ENCODE assay signal across 22 mouse cellular contexts in the genomic region with DNA sequence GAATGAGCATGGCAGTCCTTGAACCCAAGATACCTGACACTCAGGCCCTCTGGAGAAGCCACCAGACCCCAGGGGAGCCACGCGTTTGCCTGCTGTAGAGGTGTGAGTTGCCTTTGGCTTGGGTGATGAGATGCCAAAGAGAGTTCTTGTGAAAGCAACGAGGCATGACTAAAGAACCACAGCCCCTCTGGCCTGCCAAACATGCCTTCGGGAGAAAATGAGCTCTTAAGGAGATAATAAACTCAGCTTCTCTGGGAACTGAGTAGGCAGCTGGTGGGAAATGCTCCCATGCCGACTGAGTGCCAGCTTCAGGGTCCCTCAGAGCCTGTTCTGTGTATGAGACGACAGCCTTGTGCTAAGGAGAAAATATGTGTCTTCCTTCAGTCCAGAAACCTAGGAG.
DNase-seq lines count a peak whose midpoint lies in the region; ATAC-seq lines count a peak whose summit lies in the region.
"Had no signal": no experiment of that assay in that cellular context is flagged by ENCODE, and none has a peak within 500 bp of the region (broad histone marks: within the 10 kb centered on the region; RNA-seq: fewer than 3 reads in every experiment).

No protein-coding gene starts in this region.

- H3K4me2 ChIP-seq in forebrain, embryonic 14.5 days (ENCODE audit: low read length) = no peak overlapping the region
- no peak overlapping the region for H3K4me2 ChIP-seq in forebrain, embryonic 12.5 days
- H3K4me2 ChIP-seq in hindbrain, embryonic 15.5 days = no peak overlapping the region
- H3K4me2 ChIP-seq in hindbrain, embryonic 16.5 days (ENCODE audit: low read length) = no peak overlapping the region
- H3K4me2 ChIP-seq: embryonic facial prominence, embryonic 13.5 days; heart, embryonic 11.5 days; hindbrain, embryonic 13.5 days; kidney, embryonic 15.5 days; liver, embryonic 12.5 days had no signal

- no peak for ATAC-seq in forebrain, embryonic 14.5 days
- ATAC-seq in forebrain, embryonic 12.5 days (ENCODE audit: low FRiP score) = no peak
- 0 out of 2 replicates have a peak, but pooled peaks have one; percentile 15 for ATAC-seq in hindbrain, embryonic 15.5 days (ENCODE audit: low FRiP score, low read depth)
- ATAC-seq in hindbrain, embryonic 16.5 days = no peak
- no peak for ATAC-seq in activated CD4-positive, CD25-positive, alpha-beta regulatory T cell, adult 4 months
- ATAC-seq: liver, embryonic 12.5 days; liver, postnatal 0 days had no signal

- peak; percentile 28 for DNase-seq in forebrain, embryonic 14.5 days (ENCODE audit: low spot score)
- peak; percentile 36 to 39 for DNase-seq in right cerebral cortex, postnatal 10 days (ENCODE audit: low spot score in 2 of 2)
- DNase-seq in right cerebral cortex, adult 18-20 months = no peak
- DNase-seq: adrenal gland, adult 2 months; adrenal gland, postnatal 36 days; cerebellum, adult 2 months; gastrocnemius, postnatal 14 days; heart, postnatal 36 days; kidney, adult 18-20 months; kidney, postnatal 25 days; liver, postnatal 0 days; lung, postnatal 36 days; midbrain, embryonic 14.5 days had no signal

- H3K27me3 ChIP-seq in forebrain, embryonic 14.5 days (replicated peaks; ENCODE audit: control insufficient read depth, insufficient read depth, low read length) = no peaks in the 10 kb centered on the region
- no peaks in the 10 kb centered on the region for H3K27me3 ChIP-seq in forebrain, embryonic 12.5 days
- no peaks in the 10 kb centered on the region for H3K27me3 ChIP-seq in hindbrain, embryonic 15.5 days
- no peaks in the 10 kb centered on the region for H3K27me3 ChIP-seq in hindbrain, embryonic 16.5 days (replicated peaks; ENCODE audit: control insufficient read depth, insufficient read depth, low read length)
- H3K27me3 ChIP-seq: embryonic facial prominence, embryonic 13.5 days; hindbrain, embryonic 13.5 days; kidney, embryonic 15.5 days; liver, embryonic 12.5 days had no signal

- no peaks in the 10 kb centered on the region for H3K9me3 ChIP-seq in forebrain, embryonic 14.5 days (replicated peaks; ENCODE audit: control insufficient read depth, low read length)
- no peaks in the 10 kb centered on the region for H3K9me3 ChIP-seq in forebrain, embryonic 12.5 days
- no peaks in the 10 kb centered on the region for H3K9me3 ChIP-seq in hindbrain, embryonic 15.5 days
- H3K9me3 ChIP-seq in hindbrain, embryonic 16.5 days (ENCODE audit: control insufficient read depth, low read length) = no peaks in the 10 kb centered on the region
- H3K9me3 ChIP-seq: embryonic facial prominence, embryonic 13.5 days; hindbrain, embryonic 13.5 days; kidney, embryonic 15.5 days; liver, embryonic 12.5 days had no signal

- H3K36me3 ChIP-seq in forebrain, embryonic 14.5 days (ENCODE audit: control insufficient read depth, insufficient read depth, low read length) = no peaks in the 10 kb centered on the region
- no peaks in the 10 kb centered on the region for H3K36me3 ChIP-seq in forebrain, embryonic 12.5 days (replicated peaks)
- no peaks in the 10 kb centered on the region for H3K36me3 ChIP-seq in hindbrain, embryonic 15.5 days
- no peaks in the 10 kb centered on the region for H3K36me3 ChIP-seq in hindbrain, embryonic 16.5 days (ENCODE audit: control insufficient read depth, insufficient read depth, low read length)
- H3K36me3 ChIP-seq: embryonic facial prominence, embryonic 13.5 days; hindbrain, embryonic 13.5 days; kidney, embryonic 15.5 days; liver, embryonic 12.5 days had no signal

- H3K4me1 ChIP-seq in forebrain, embryonic 14.5 days (ENCODE audit: control insufficient read depth, insufficient read depth, low read length) = no peaks in the 10 kb centered on the region
- H3K4me1 ChIP-seq in forebrain, embryonic 12.5 days = no peaks in the 10 kb centered on the region
- no peaks in the 10 kb centered on the region for H3K4me1 ChIP-seq in hindbrain, embryonic 15.5 days (replicated peaks)
- no peaks in the 10 kb centered on the region for H3K4me1 ChIP-seq in hindbrain, embryonic 16.5 days (ENCODE audit: control insufficient read depth, insufficient read depth, low read depth, low read length)
- H3K4me1 ChIP-seq: embryonic facial prominence, embryonic 13.5 days; hindbrain, embryonic 13.5 days; kidney, embryonic 15.5 days; liver, embryonic 12.5 days had no signal

- no peak overlapping the region for H3K4me3 ChIP-seq in forebrain, embryonic 14.5 days (ENCODE audit: low read depth, low read length)
- no peak overlapping the region for H3K4me3 ChIP-seq in forebrain, embryonic 12.5 days (replicated peaks)
- H3K4me3 ChIP-seq in hindbrain, embryonic 15.5 days = no peak overlapping the region
- no peak overlapping the region for H3K4me3 ChIP-seq in hindbrain, embryonic 16.5 days (ENCODE audit: low read length)
- H3K4me3 ChIP-seq: embryonic facial prominence, embryonic 13.5 days; hindbrain, embryonic 13.5 days; kidney, embryonic 15.5 days; liver, embryonic 12.5 days had no signal

- H3K9ac ChIP-seq in forebrain, embryonic 14.5 days (ENCODE audit: low read length) = no peak overlapping the region
- no peak overlapping the region for H3K9ac ChIP-seq in forebrain, embryonic 12.5 days
- no peak overlapping the region for H3K9ac ChIP-seq in hindbrain, embryonic 15.5 days
- H3K9ac ChIP-seq in hindbrain, embryonic 16.5 days (ENCODE audit: low read depth, low read length) = no peak overlapping the region
- H3K9ac ChIP-seq: embryonic facial prominence, embryonic 13.5 days; hindbrain, embryonic 13.5 days; kidney, embryonic 15.5 days; liver, embryonic 12.5 days; liver, postnatal 0 days had no signal

- no peak overlapping the region for H3K27ac ChIP-seq in forebrain, embryonic 14.5 days (ENCODE audit: low read depth, low read length)
- no peak overlapping the region for H3K27ac ChIP-seq in forebrain, embryonic 12.5 days
- no peak overlapping the region for H3K27ac ChIP-seq in hindbrain, embryonic 15.5 days (replicated peaks)
- H3K27ac ChIP-seq in hindbrain, embryonic 16.5 days (ENCODE audit: low read depth, low read length) = no peak overlapping the region
- H3K27ac ChIP-seq: embryonic facial prominence, embryonic 13.5 days; hindbrain, embryonic 13.5 days; kidney, embryonic 15.5 days; liver, embryonic 12.5 days had no signal

- 49% methylated on average over 6 of the region's 6 CpGs for WGBS in forebrain, embryonic 14.5 days
- 72% methylated on average over 6 of the region's 6 CpGs for WGBS in forebrain, embryonic 12.5 days
- WGBS in hindbrain, embryonic 15.5 days = 46% methylated on average over 6 of the region's 6 CpGs
- 43% methylated on average over 6 of the region's 6 CpGs for WGBS in hindbrain, embryonic 16.5 days
